Mouse (Mus musculus) bone marrow, adult 2 months (tissue): ENCODE results near the gene Nsun5.

Experiments used
- CTCF ChIP-seq: fragments of 200-500 bp; IDR thresholded peaks from 2 replicates; pipeline ENCODE4 v1.5.1; 2011; ENCODE audit warnings: low read length, control low read depth; ENCODE audit not compliant: control insufficient read depth, insufficient read depth
- POLR2A ChIP-seq: fragments of 200-500 bp; IDR thresholded peaks from 2 replicates; pipeline ENCODE4 v1.6.1; 2011; ENCODE audit warnings: low read depth, mild to moderate bottlenecking, control low read depth, low read length, borderline replicate concordance; ENCODE audit not compliant: control insufficient read depth

- TF ChIP-seq CTCF, result no peak
- no peak for TF ChIP-seq POLR2A
These were observed 6.6 kb downstream of the Nsun5 start for GRCm38 (mm10) chr5:135376341-135376740.
